Mouse (Mus musculus): Measurements from ENCODE around the gene Gjc2. TPM values are rescaled to one million over a fixed set of nuclear protein-coding genes. Genes with fewer than 3 reads are reported as not detected.
"Not testable (repeated sequence)": the region's sequence is repeated elsewhere in the genome, so short reads cannot be mapped to it uniquely, and the experiment has no call there.

Gjc2 gene
- polyA plus RNA-seq, 1 experiment, result 0.04 TPM

- H3K36me3 ChIP-seq (ENCODE audit: control insufficient read depth, insufficient read depth), result peaks cover 4% of the 10 kb centered on the region
Measured at GRCm38 (mm10) chr11:59219064-59219463, 36.1 kb upstream of the Gjc2 start.

GRCm38 (mm10) chr11:59218389-59218998 is 35.5 kb upstream of the Gjc2 start:
- Histone ChIP-seq H3K27me3 (ENCODE audit: control insufficient read depth, insufficient read depth, insufficient read length) (no peaks in the 10 kb centered on the region), H3K4me2 (ENCODE audit: low read depth) (no peak overlapping the region), H3K4me3 (no peak overlapping the region), H3K36me3 (ENCODE audit: control insufficient read depth, insufficient read depth) (peaks cover 4% of the 10 kb centered on the region), H3K79me2 (ENCODE audit: control insufficient read depth, insufficient read depth) (peaks cover 100% of the 10 kb centered on the region), H3ac (ENCODE audit: control insufficient read depth, insufficient read length) (no peak overlapping the region)
- TF ChIP-seq POLR2AphosphoS2 (IDR thresholded peaks at IDR 0.05; ENCODE audit: insufficient read length, low read depth) (no peak), MYOG (IDR thresholded peaks at IDR 0.05; ENCODE audit: control insufficient read depth in 1 of 3, insufficient read depth in 1 of 3, insufficient read length in 2 of 3, low read depth in 2 of 3) (no peak), MYOD1 (IDR thresholded peaks at IDR 0.05; ENCODE audit: control insufficient read depth in 1 of 3, insufficient read length in 2 of 3, low read depth in 2 of 3) (no peak), TCF3 (IDR thresholded peaks at IDR 0.05; ENCODE audit: insufficient read length, low read depth) (no peak), POLR2A (IDR thresholded peaks at IDR 0.05; ENCODE audit: insufficient read length, low read depth) (no peak), E2F4 (IDR thresholded peaks at IDR 0.05; ENCODE audit: insufficient read depth) (no peak), MAX (IDR thresholded peaks at IDR 0.05; ENCODE audit: low read depth) (no peak), TCF12 (IDR thresholded peaks at IDR 0.05; ENCODE audit: insufficient read depth, poor library complexity, severe bottlenecking) (no peak), SRF (IDR thresholded peaks at IDR 0.05; ENCODE audit: control insufficient read depth, insufficient read length, low read depth) (no peak), REST (IDR thresholded peaks at IDR 0.05; ENCODE audit: insufficient read depth, insufficient read length) (no peak), USF1 (IDR thresholded peaks at IDR 0.05; ENCODE audit: low read depth) (no peak), CEBPB (IDR thresholded peaks at IDR 0.05; ENCODE audit: insufficient read depth, poor library complexity, severe bottlenecking) (no peak)

More at GRCm38 (mm10) chr11:59219064-59219463, 36.1 kb upstream of the Gjc2 start:
- Histone ChIP-seq H3K79me2 (ENCODE audit: control insufficient read depth, insufficient read depth) (peaks cover 100% of the 10 kb centered on the region), H3K27me3 (ENCODE audit: control insufficient read depth, insufficient read depth, insufficient read length) (no peaks in the 10 kb centered on the region), H3K4me3 (no peak overlapping the region), H3ac (ENCODE audit: control insufficient read depth, insufficient read length) (no peak overlapping the region), H3K4me2 (ENCODE audit: low read depth) (no peak overlapping the region)
- no peak for TF ChIP-seq MYOD1 (IDR thresholded peaks at IDR 0.05; ENCODE audit: control insufficient read depth in 1 of 3, insufficient read length in 2 of 3, low read depth in 2 of 3)
- no peak for TF ChIP-seq CEBPB (IDR thresholded peaks at IDR 0.05; ENCODE audit: insufficient read depth, poor library complexity, severe bottlenecking)
- no peak for TF ChIP-seq REST (IDR thresholded peaks at IDR 0.05; ENCODE audit: insufficient read depth, insufficient read length)
- no peak for TF ChIP-seq E2F4 (IDR thresholded peaks at IDR 0.05; ENCODE audit: insufficient read depth)
- no peak for TF ChIP-seq SRF (IDR thresholded peaks at IDR 0.05; ENCODE audit: control insufficient read depth, insufficient read length, low read depth)
- no peak for TF ChIP-seq POLR2AphosphoS2 (IDR thresholded peaks at IDR 0.05; ENCODE audit: insufficient read length, low read depth)

- Histone ChIP-seq H3K4me2 (ENCODE audit: low read depth) (no peak overlapping the region), H3K36me3 (ENCODE audit: control insufficient read depth, insufficient read depth) (peaks cover 10% of the 10 kb centered on the region)
- no peak for TF ChIP-seq TCF3 (IDR thresholded peaks at IDR 0.05; ENCODE audit: insufficient read length, low read depth)
- no peak for TF ChIP-seq MAX (IDR thresholded peaks at IDR 0.05; ENCODE audit: low read depth)
- TF ChIP-seq POLR2A (IDR thresholded peaks at IDR 0.05; ENCODE audit: insufficient read length, low read depth), result no peak
- no peak for TF ChIP-seq E2F4 (IDR thresholded peaks at IDR 0.05; ENCODE audit: insufficient read depth)
- TF ChIP-seq USF1 (IDR thresholded peaks at IDR 0.05; ENCODE audit: low read depth), result no peak
- no peak for TF ChIP-seq SRF (IDR thresholded peaks at IDR 0.05; ENCODE audit: control insufficient read depth, insufficient read length, low read depth)
- no peak for TF ChIP-seq MYOD1 (IDR thresholded peaks at IDR 0.05; ENCODE audit: control insufficient read depth in 1 of 3, insufficient read length in 2 of 3, low read depth in 2 of 3)
- no peak for TF ChIP-seq CEBPB (IDR thresholded peaks at IDR 0.05; ENCODE audit: insufficient read depth, poor library complexity, severe bottlenecking)
- TF ChIP-seq TCF12 (IDR thresholded peaks at IDR 0.05; ENCODE audit: insufficient read depth, poor library complexity, severe bottlenecking), result no peak
- no peak for TF ChIP-seq MYOG (IDR thresholded peaks at IDR 0.05; ENCODE audit: control insufficient read depth in 1 of 3, insufficient read depth in 1 of 3, insufficient read length in 2 of 3, low read depth in 2 of 3)
- TF ChIP-seq REST (IDR thresholded peaks at IDR 0.05; ENCODE audit: insufficient read depth, insufficient read length), result no peak
- TF ChIP-seq POLR2AphosphoS2 (IDR thresholded peaks at IDR 0.05; ENCODE audit: insufficient read length, low read depth), result no peak
Measured at GRCm38 (mm10) chr11:59216955-59217354, 33.9 kb upstream of the Gjc2 start.

GRCm38 (mm10) chr11:59212892-59213494 is 30.0 kb upstream of the Gjc2 start:
- Histone ChIP-seq H3K4me3 (no peak overlapping the region), H3ac (ENCODE audit: control insufficient read depth, insufficient read length) (no peak overlapping the region), H3K27me3 (ENCODE audit: control insufficient read depth, insufficient read depth, insufficient read length) (no peaks in the 10 kb centered on the region), H3K36me3 (ENCODE audit: control insufficient read depth, insufficient read depth) (peaks cover 25% of the 10 kb centered on the region), H3K4me2 (ENCODE audit: low read depth) (no peak overlapping the region), H3K79me2 (ENCODE audit: control insufficient read depth, insufficient read depth) (peaks cover 63% of the 10 kb centered on the region)
- no peak for TF ChIP-seq TCF12 (IDR thresholded peaks at IDR 0.05; ENCODE audit: insufficient read depth, poor library complexity, severe bottlenecking)
- no peak for TF ChIP-seq SRF (IDR thresholded peaks at IDR 0.05; ENCODE audit: control insufficient read depth, insufficient read length, low read depth)
- no peak for TF ChIP-seq MYOD1 (IDR thresholded peaks at IDR 0.05; ENCODE audit: control insufficient read depth in 1 of 3, insufficient read length in 2 of 3, low read depth in 2 of 3)
- TF ChIP-seq POLR2A (IDR thresholded peaks at IDR 0.05; ENCODE audit: insufficient read length, low read depth), result no peak
- TF ChIP-seq REST (IDR thresholded peaks at IDR 0.05; ENCODE audit: insufficient read depth, insufficient read length), result no peak
- TF ChIP-seq E2F4 (IDR thresholded peaks at IDR 0.05; ENCODE audit: insufficient read depth), result no peak
- no peak for TF ChIP-seq TCF3 (IDR thresholded peaks at IDR 0.05; ENCODE audit: insufficient read length, low read depth)
- no peak for TF ChIP-seq MYOG (IDR thresholded peaks at IDR 0.05; ENCODE audit: control insufficient read depth in 1 of 3, insufficient read depth in 1 of 3, insufficient read length in 2 of 3, low read depth in 2 of 3)
- TF ChIP-seq USF1 (IDR thresholded peaks at IDR 0.05; ENCODE audit: low read depth), result no peak
- no peak for TF ChIP-seq MAX (IDR thresholded peaks at IDR 0.05; ENCODE audit: low read depth)
- TF ChIP-seq POLR2AphosphoS2 (IDR thresholded peaks at IDR 0.05; ENCODE audit: insufficient read length, low read depth), result no peak
- TF ChIP-seq CEBPB (IDR thresholded peaks at IDR 0.05; ENCODE audit: insufficient read depth, poor library complexity, severe bottlenecking), result no peak

More at GRCm38 (mm10) chr11:59216955-59217354, 33.9 kb upstream of the Gjc2 start:
- no peak overlapping the region for H3K4me3 ChIP-seq
- H3K79me2 ChIP-seq (ENCODE audit: control insufficient read depth, insufficient read depth), result peaks cover 95% of the 10 kb centered on the region
- H3K27me3 ChIP-seq (ENCODE audit: control insufficient read depth, insufficient read depth, insufficient read length), result no peaks in the 10 kb centered on the region
- no peak overlapping the region for H3ac ChIP-seq (ENCODE audit: control insufficient read depth, insufficient read length)

GRCm38 (mm10) chr11:59212320-59212719 is 29.3 kb upstream of the Gjc2 start:
- Histone ChIP-seq H3K36me3 (ENCODE audit: control insufficient read depth, insufficient read depth) (peaks cover 25% of the 10 kb centered on the region), H3K79me2 (ENCODE audit: control insufficient read depth, insufficient read depth) (peaks cover 56% of the 10 kb centered on the region)
- not testable (repeated sequence) for H3K4me2 ChIP-seq (ENCODE audit: low read depth); H3K4me3 ChIP-seq; H3K27me3 ChIP-seq (ENCODE audit: control insufficient read depth, insufficient read depth, insufficient read length); H3ac ChIP-seq (ENCODE audit: control insufficient read depth, insufficient read length)

- not testable (repeated sequence) for H3ac ChIP-seq (ENCODE audit: control insufficient read depth, insufficient read length); H3K4me3 ChIP-seq; H3K4me2 ChIP-seq (ENCODE audit: low read depth); H3K27me3 ChIP-seq (ENCODE audit: control insufficient read depth, insufficient read depth, insufficient read length)
- Histone ChIP-seq H3K36me3 (ENCODE audit: control insufficient read depth, insufficient read depth) (peaks cover 26% of the 10 kb centered on the region), H3K79me2 (ENCODE audit: control insufficient read depth, insufficient read depth) (peaks cover 48% of the 10 kb centered on the region)
Measured at GRCm38 (mm10) chr11:59211561-59211960, 28.5 kb upstream of the Gjc2 start.
